Mouse (Mus musculus): ENCODE measurements around the gene Rbmx.

GRCm38 (mm10) chrX:57408769-57409168 lies 15.9 kb upstream of the Rbmx start, which contains the start of gene Gm364:
- TF ChIP-seq CTCF (IDR thresholded peaks at IDR 0.05; ENCODE audit: extremely low read depth, insufficient read length, insufficient replicate concordance, low read depth, low read length) (no peak), POLR2A (IDR thresholded peaks at IDR 0.05; ENCODE audit: low read depth, low read length) (no peak)
